Mouse (Mus musculus): ENCODE data around the gene Stx17.
A peak's percentile ranks its signal among the peaks of the same experiment; 100 is the strongest.

Stx17 gene

GRCm38 (mm10) chr4:48124773-48125469 is at the start of gene Stx17:
Stx17 (plus strand) TSS chr4:48124915.
- peak; percentile 91 for DNase-seq (ENCODE audit: low read depth, low spot score)

GRCm38 (mm10) chr4:48076693-48077471 is 47.8 kb upstream of the Stx17 start:
- DNase-seq (ENCODE audit: low read depth, low spot score) = no peak

GRCm38 (mm10) chr4:48078213-48078612 is 46.5 kb upstream of the Stx17 start:
- DNase-seq (ENCODE audit: low read depth, low spot score) = no peak

GRCm38 (mm10) chr4:48079285-48080039 is 45.3 kb upstream of the Stx17 start:
- no peak for DNase-seq (ENCODE audit: low read depth, low spot score)

GRCm38 (mm10) chr4:48083452-48083851 is 41.3 kb upstream of the Stx17 start:
- no peak for DNase-seq (ENCODE audit: low read depth, low spot score)

GRCm38 (mm10) chr4:48086609-48087008 is 38.1 kb upstream of the Stx17 start:
- no peak for DNase-seq (ENCODE audit: low read depth, low spot score)

- DNase-seq (ENCODE audit: low read depth, low spot score) = peak; percentile 56
Observed at GRCm38 (mm10) chr4:48087497-48087896, 37.2 kb upstream of the Stx17 start.

GRCm38 (mm10) chr4:48093221-48093620 is 31.5 kb upstream of the Stx17 start:
- no peak for DNase-seq (ENCODE audit: low read depth, low spot score)

GRCm38 (mm10) chr4:48100217-48100616 is 24.5 kb upstream of the Stx17 start:
- DNase-seq (ENCODE audit: low read depth, low spot score) = no peak

- DNase-seq (ENCODE audit: low read depth, low spot score) = no peak
Observed at GRCm38 (mm10) chr4:48101981-48102380, 22.7 kb upstream of the Stx17 start.

GRCm38 (mm10) chr4:48105387-48105786 is 19.3 kb upstream of the Stx17 start:
- DNase-seq (ENCODE audit: low read depth, low spot score) = no peak

- no peak for DNase-seq (ENCODE audit: low read depth, low spot score)
Observed at GRCm38 (mm10) chr4:48107086-48107485, 17.6 kb upstream of the Stx17 start.

GRCm38 (mm10) chr4:48108591-48108990 is 16.1 kb upstream of the Stx17 start:
- DNase-seq (ENCODE audit: low read depth, low spot score) = no peak

GRCm38 (mm10) chr4:48110331-48110730 is 14.4 kb upstream of the Stx17 start:
- no peak for DNase-seq (ENCODE audit: low read depth, low spot score)

GRCm38 (mm10) chr4:48116191-48116590 is 8.5 kb upstream of the Stx17 start:
- DNase-seq (ENCODE audit: low read depth, low spot score) = peak; percentile 24

GRCm38 (mm10) chr4:48124416-48124772 is 321 bp upstream of the Stx17 start:
- no peak for DNase-seq (ENCODE audit: low read depth, low spot score)

GRCm38 (mm10) chr4:48130314-48130713 is 5.6 kb downstream of the Stx17 start:
- no peak for DNase-seq (ENCODE audit: low read depth, low spot score)

- no peak for DNase-seq (ENCODE audit: low read depth, low spot score)
Observed at GRCm38 (mm10) chr4:48131606-48132005, 6.9 kb downstream of the Stx17 start.

- DNase-seq (ENCODE audit: low read depth, low spot score) = peak; percentile 24
Observed at GRCm38 (mm10) chr4:48132721-48133120, 8.0 kb downstream of the Stx17 start.

- no peak for DNase-seq (ENCODE audit: low read depth, low spot score)
Observed at GRCm38 (mm10) chr4:48149492-48149891, 24.8 kb downstream of the Stx17 start.

GRCm38 (mm10) chr4:48153229-48153628 is 28.5 kb downstream of the Stx17 start:
- DNase-seq (ENCODE audit: low read depth, low spot score) = no peak

- DNase-seq (ENCODE audit: low read depth, low spot score) = peak; percentile 70
Observed at GRCm38 (mm10) chr4:48155864-48156263, 31.1 kb downstream of the Stx17 start.
